8 mouse cellular contexts compared by ENCODE assay signal in genomic region chr1:122357015-122357414, GRCm38 (mm10).
DNase-seq lines count a peak whose midpoint lies in the region; ATAC-seq lines count a peak whose summit lies in the region.

No protein-coding gene starts in this region.

- peak; percentile 100 for DNase-seq in 3T3-L1 (ENCODE audit: low read depth, low spot score)
- peak; percentile 100 for DNase-seq in adrenal gland, postnatal 10 days
- DNase-seq in heart, adult 9 months (ENCODE audit: low spot score in 2 of 2) = peak; percentile 72 to 84
- DNase-seq in splenic B cell, adult 2 months (ENCODE audit: low read depth, low spot score) = peak; percentile 98

- H3K9me3 ChIP-seq in embryonic facial prominence, embryonic 13.5 days = peaks cover 3% of the 10 kb centered on the region; the same call in 1 of the 2 replicates
- no peaks in the 10 kb centered on the region for H3K9me3 ChIP-seq in kidney, embryonic 14.5 days (ENCODE audit: control insufficient read depth, low read length)
- H3K9me3 ChIP-seq in limb, embryonic 13.5 days = peaks cover 3% of the 10 kb centered on the region; the same call in 1 of the 2 replicates
- no peaks in the 10 kb centered on the region for H3K9me3 ChIP-seq in midbrain, embryonic 16.5 days (replicated peaks; ENCODE audit: control insufficient read depth, low read length, poor library complexity, severe bottlenecking)

- H3K36me3 ChIP-seq in embryonic facial prominence, embryonic 13.5 days = no peaks in the 10 kb centered on the region
- no peaks in the 10 kb centered on the region for H3K36me3 ChIP-seq in kidney, embryonic 14.5 days (ENCODE audit: control insufficient read depth, insufficient read depth, low read length)
- H3K36me3 ChIP-seq in limb, embryonic 13.5 days = no peaks in the 10 kb centered on the region
- no peaks in the 10 kb centered on the region for H3K36me3 ChIP-seq in midbrain, embryonic 16.5 days (ENCODE audit: control insufficient read depth, insufficient read depth, low read length)
- H3K36me3 ChIP-seq in splenic B cell, adult 2 months (ENCODE audit: control insufficient read depth, insufficient read depth, low read length, poor library complexity, severe bottlenecking) = no peaks in the 10 kb centered on the region

- H3K4me3 ChIP-seq in embryonic facial prominence, embryonic 13.5 days = no peak overlapping the region
- no peak overlapping the region for H3K4me3 ChIP-seq in kidney, embryonic 14.5 days (ENCODE audit: low read length)
- no peak overlapping the region for H3K4me3 ChIP-seq in limb, embryonic 13.5 days
- H3K4me3 ChIP-seq in midbrain, embryonic 16.5 days (ENCODE audit: low read depth, low read length) = no peak overlapping the region

- H3K27me3 ChIP-seq in embryonic facial prominence, embryonic 13.5 days = no peaks in the 10 kb centered on the region
- H3K27me3 ChIP-seq in kidney, embryonic 14.5 days (ENCODE audit: control insufficient read depth, insufficient read depth, low read length) = no peaks in the 10 kb centered on the region
- 0 out of 2 replicates have a peak, but pooled peaks cover 3% of the 10 kb centered on the region for H3K27me3 ChIP-seq in limb, embryonic 13.5 days
- no peaks in the 10 kb centered on the region for H3K27me3 ChIP-seq in midbrain, embryonic 16.5 days (ENCODE audit: control insufficient read depth, insufficient read depth, low read depth, low read length)
- H3K27me3 ChIP-seq in splenic B cell, adult 2 months (ENCODE audit: control insufficient read depth, insufficient read depth, low read length, poor library complexity, severe bottlenecking) = no peaks in the 10 kb centered on the region

- 87% methylated on average over 16 of the region's 16 CpGs for WGBS in embryonic facial prominence, embryonic 13.5 days
- WGBS in kidney, embryonic 14.5 days = 93% methylated on average over 16 of the region's 16 CpGs
- WGBS in limb, embryonic 13.5 days = 91% methylated on average over 16 of the region's 16 CpGs
- 92% methylated on average over 16 of the region's 16 CpGs for WGBS in midbrain, embryonic 16.5 days

- no peak overlapping the region for H3K9ac ChIP-seq in embryonic facial prominence, embryonic 13.5 days
- H3K9ac ChIP-seq in kidney, embryonic 14.5 days (ENCODE audit: low read depth, low read length) = no peak overlapping the region
- no peak overlapping the region for H3K9ac ChIP-seq in limb, embryonic 13.5 days
- H3K9ac ChIP-seq in midbrain, embryonic 16.5 days (ENCODE audit: low read depth, low read length) = no peak overlapping the region

- H3K4me2 ChIP-seq in embryonic facial prominence, embryonic 13.5 days = no peak overlapping the region
- no peak overlapping the region for H3K4me2 ChIP-seq in kidney, embryonic 14.5 days (replicated peaks; ENCODE audit: low read depth, low read length)
- H3K4me2 ChIP-seq in limb, embryonic 13.5 days (replicated peaks) = no peak overlapping the region
- H3K4me2 ChIP-seq in midbrain, embryonic 16.5 days (ENCODE audit: low read length) = no peak overlapping the region

- H3K27ac ChIP-seq in embryonic facial prominence, embryonic 13.5 days = no peak overlapping the region
- no peak overlapping the region for H3K27ac ChIP-seq in kidney, embryonic 14.5 days (ENCODE audit: low read depth, low read length)
- H3K27ac ChIP-seq in limb, embryonic 13.5 days = no peak overlapping the region
- no peak overlapping the region for H3K27ac ChIP-seq in midbrain, embryonic 16.5 days (ENCODE audit: low read length)

- H3K4me1 ChIP-seq in embryonic facial prominence, embryonic 13.5 days = no peaks in the 10 kb centered on the region
- H3K4me1 ChIP-seq in kidney, embryonic 14.5 days (ENCODE audit: control insufficient read depth, insufficient read depth, low read length) = no peaks in the 10 kb centered on the region
- H3K4me1 ChIP-seq in limb, embryonic 13.5 days = no peaks in the 10 kb centered on the region
- no peaks in the 10 kb centered on the region for H3K4me1 ChIP-seq in midbrain, embryonic 16.5 days (ENCODE audit: control insufficient read depth, insufficient read depth, low read length)

- peak; percentile 85; the same call in 1 of the 2 replicates for ATAC-seq in embryonic facial prominence, embryonic 13.5 days (ENCODE audit: insufficient number of reproducible peaks, insufficient read depth, low FRiP score, low TSS enrichment, low read depth)
- peak; percentile 99 for ATAC-seq in kidney, embryonic 14.5 days (ENCODE audit: low FRiP score, low TSS enrichment)
- peak; percentile 79 for ATAC-seq in limb, embryonic 13.5 days (ENCODE audit: low FRiP score, low read depth)
- peak; percentile 64; the same call in 1 of the 2 replicates for ATAC-seq in midbrain, embryonic 16.5 days
